Mouse (Mus musculus) megakaryocyte progenitor cell, adult 5-6 weeks (primary cell): ENCODE measurements around the gene Adam30. TPM values are rescaled to one million over a fixed set of nuclear protein-coding genes. Genes with fewer than 3 reads are reported as not detected.
"Not testable (repeated sequence)": the region's sequence is repeated elsewhere in the genome, so short reads cannot be mapped to it uniquely, and the experiment has no call there.

ENCODE experiments used
- ATAC-seq: replicated peaks from 2 replicates; pipeline ENCODE4 v1.8.0; 2016; ENCODE audit warnings: mild to moderate bottlenecking, moderate TSS enrichment, inconsistent platforms; ENCODE audit not compliant: poor library complexity
- total RNA-seq, 2 experiments: library from RNA; stranded (forward) in 1 of 2; stranded (reverse) in 1 of 2; fragments of 157-497, 149-512 nt in 1 of 2; fragments of 200-1000 nt in 1 of 2; gene quantifications; 2 replicates each; pipeline versions ENCODE4 v1.2.3 to v1.2.4; 2015 to 2017

Adam30 gene
- total RNA-seq (2015) (0.05 TPM in 1 of 2 replicates, not detected in the other), total RNA-seq (2017) (not detected in 2 replicates)

DNA sequence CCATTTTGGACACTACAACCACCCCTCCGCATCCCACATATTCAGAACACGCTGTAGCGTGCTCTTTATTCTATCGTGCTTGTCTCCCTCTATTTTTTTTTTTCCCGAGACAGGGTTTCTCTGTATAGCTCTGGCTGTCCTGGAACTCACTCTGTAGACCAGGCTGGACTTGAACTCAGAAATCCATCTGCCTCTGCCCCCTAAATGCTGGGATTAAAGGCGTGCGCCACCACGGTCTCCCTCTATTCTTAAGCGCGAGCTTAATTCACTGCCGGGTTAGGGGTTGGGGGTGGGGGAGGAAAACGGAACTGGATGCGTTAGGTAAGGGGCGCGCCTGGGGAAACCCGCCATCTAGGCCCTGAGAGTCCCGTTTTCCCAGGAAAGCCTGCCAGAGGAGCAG, at the start of gene Adam30:
Gene Adam30, plus strand, starts transcription at position 301 of the 400 bp plus-strand sequence.
- no peak for ATAC-seq

- ATAC-seq = no peak
These were observed 42.2 kb upstream of the Adam30 start for GRCm38 (mm10) chr3:98118252-98118651.

DNA sequence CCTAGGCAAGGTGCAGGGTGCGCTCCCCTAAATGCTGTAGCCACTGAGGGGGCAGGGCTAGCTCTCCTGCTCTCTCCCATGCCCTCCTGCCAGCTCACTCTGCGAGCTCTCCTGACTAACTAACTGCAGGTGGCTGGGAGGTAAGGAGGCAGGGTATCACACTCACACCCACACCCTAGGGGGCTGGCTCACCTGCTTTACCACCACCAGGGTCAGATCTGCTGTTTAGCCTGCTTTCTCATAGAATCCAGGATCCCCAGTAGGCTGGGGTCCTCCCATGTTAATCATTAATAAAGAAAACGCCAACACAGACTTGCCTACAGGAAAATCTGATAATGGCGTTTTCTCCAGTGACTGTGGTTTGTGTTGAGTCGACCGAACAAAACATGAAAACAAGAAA, 41.1 kb upstream of the Adam30 start:
- ATAC-seq = no peak

- ATAC-seq = no peak
These were observed 39.5 kb upstream of the Adam30 start for GRCm38 (mm10) chr3:98120884-98121283.

DNA sequence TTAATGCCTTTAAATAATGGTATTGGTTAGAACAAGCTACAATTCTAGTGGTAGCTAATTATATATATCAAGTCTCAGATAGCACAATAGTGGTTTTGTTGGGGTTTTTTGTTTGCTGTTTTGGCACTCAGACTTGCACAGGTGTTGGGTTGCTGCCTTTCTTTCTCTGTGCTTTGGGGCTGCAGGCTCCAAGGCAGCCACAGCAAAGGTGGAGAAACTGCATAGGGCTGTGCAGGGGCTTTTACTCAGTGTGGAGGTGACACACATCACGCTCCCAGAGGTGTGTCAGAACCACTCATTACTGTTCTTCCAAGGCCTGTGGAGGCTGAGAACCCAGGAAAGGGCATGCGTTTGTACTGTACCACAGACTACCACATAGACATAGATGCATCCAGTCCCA, 32.7 kb upstream of the Adam30 start:
- no peak for ATAC-seq

DNA sequence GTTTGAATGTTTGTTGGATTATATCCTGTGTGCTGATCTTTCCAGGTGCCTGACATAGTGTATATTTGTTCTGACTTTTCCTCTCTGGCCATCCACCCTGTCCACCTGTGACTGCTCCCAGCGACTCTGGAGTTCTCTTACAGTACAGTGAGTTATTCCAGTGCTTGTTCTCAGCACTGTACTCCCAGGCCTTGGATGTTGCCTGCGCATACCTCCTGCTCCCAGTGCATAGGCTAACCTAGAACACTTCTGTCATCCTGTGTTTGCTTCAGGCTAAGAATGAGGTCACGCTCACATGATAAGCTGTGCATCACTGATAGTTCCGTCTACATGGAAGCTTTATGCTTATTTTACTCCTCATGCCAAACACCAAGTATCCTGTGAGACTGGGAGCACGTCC, 31.7 kb upstream of the Adam30 start:
- no peak for ATAC-seq

DNA sequence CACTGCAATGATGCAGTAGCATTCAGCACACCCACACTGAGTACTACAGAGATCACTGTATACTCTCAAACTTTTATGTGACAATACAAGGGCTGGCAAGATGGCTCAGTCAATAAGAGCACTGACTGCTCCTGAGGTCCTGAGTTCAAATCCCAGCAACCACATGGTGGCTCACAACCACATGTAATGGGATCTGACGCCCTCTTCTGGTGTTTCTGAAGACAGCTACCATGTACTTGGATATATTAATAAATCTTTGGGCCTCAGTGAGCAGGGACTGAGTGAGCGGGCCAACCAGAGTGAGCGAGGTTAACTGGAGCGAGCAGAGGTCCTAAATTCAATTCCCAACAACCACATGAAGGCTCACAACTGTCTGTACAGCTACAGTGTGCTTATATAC, 28.3 kb upstream of the Adam30 start:
- ATAC-seq = not testable (repeated sequence)

GRCm38 (mm10) chr3:98132636-98133035, 27.8 kb upstream of the Adam30 start:
- no peak for ATAC-seq

- no peak for ATAC-seq
These were observed 19.0 kb upstream of the Adam30 start for GRCm38 (mm10) chr3:98141456-98141855.

GRCm38 (mm10) chr3:98142862-98143261, 17.6 kb upstream of the Adam30 start:
- no peak for ATAC-seq

DNA sequence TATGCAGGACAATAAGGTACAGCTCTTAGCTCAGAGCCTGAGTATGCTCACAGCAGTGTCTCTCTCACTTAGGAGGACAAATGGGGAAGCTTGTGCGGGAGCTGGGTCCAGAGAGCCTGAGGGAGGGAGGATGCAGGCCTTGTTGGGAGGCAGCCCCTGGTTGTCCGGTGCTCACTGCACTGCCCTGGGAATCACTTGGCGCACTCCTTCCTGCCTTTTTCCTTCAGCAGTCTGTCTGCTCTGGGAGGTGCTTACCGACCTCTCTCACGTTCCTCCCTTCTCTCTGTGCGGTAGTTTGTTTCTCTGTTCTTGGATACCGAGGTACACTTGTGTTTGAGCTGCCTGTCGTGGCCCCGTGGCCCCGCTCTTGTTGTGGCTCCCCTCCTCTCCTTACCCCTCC, 15.2 kb upstream of the Adam30 start:
- ATAC-seq = no peak

DNA sequence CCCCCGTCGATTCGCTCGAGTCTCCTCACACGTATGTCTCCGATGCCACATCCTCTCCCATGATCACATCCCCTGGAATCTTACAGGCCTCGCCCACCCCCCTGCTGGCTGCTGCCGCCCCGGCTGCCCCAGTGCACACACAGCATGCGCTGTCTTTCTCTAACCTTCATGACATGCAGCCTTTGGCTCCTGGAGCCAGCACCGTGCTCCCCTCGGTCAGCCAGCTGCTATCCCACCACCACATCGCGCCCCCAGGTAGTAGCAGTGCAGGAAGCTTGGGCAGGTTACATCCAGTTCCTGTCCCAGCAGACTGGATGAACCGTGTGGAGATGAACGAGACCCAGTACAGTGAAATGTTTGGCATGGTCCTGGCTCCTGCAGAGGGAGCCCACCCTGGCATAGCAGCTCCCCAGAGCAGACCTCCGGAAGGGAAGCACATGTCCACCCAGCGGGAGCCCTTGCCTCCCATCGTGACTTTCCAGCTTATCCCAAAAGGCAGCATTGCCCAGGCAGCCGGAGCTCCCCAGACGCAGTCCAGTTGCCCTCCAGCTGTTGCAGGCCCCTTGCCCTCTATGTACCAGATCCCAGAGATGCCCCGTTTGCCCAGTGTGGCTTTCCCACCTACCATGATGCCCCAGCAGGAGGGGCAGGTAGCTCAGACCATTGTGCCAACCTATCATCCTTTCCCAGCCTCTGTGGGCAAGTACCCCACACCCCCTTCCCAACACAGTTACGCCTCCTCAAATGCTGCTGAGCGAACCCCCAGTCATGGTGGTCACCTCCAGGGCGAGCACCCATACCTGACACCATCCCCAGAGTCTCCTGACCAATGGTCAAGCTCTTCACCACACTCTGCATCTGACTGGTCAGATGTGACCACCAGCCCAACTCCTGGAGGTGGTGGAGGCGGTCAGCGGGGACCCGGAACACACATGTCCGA, 13.7 kb upstream of the Adam30 start:
- no peak for ATAC-seq

GRCm38 (mm10) chr3:98147706-98148105, 12.7 kb upstream of the Adam30 start:
- ATAC-seq = no peak

DNA sequence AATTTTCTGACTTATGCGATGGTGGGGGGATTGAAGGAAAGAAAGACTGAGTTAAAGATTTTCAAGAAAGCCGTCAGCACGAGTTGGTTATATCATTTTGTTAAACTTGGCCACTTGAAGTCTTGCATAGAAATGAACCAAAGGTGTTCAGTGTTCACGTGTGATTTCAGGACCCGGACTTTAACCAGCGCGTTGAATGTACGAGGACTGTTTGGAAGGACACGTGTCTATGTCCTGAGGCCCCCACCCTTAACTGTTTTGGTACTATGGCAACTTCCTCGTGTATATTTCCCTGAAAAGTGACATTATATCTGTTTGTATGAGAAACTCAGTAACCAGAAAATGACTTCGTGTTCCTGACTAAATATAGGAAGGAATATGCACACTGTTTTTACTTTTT, 10.5 kb upstream of the Adam30 start:
- no peak for ATAC-seq

GRCm38 (mm10) chr3:98151016-98151415, 9.4 kb upstream of the Adam30 start:
- ATAC-seq = no peak

GRCm38 (mm10) chr3:98153460-98153859, 7.0 kb upstream of the Adam30 start:
- no peak for ATAC-seq

DNA sequence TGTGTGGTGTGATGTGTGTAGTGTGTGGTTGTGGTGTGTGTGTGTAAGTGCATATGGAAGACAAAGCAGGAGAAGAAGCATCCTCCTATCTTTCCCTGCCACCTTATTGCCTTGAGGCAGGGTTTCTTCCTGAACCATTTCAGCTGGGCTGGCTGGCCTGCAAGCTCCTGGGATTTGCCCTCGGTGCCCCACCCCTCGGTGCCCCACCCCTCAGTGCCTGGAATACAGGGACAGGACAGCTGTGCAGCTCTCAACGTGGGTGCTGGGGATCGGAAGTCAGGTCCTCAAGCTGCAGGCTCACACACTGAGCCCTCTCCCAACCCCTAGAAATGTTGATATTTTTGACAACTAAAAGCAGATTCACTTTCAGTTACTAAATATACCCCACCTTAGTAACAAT, 4.3 kb upstream of the Adam30 start:
- ATAC-seq = no peak

DNA sequence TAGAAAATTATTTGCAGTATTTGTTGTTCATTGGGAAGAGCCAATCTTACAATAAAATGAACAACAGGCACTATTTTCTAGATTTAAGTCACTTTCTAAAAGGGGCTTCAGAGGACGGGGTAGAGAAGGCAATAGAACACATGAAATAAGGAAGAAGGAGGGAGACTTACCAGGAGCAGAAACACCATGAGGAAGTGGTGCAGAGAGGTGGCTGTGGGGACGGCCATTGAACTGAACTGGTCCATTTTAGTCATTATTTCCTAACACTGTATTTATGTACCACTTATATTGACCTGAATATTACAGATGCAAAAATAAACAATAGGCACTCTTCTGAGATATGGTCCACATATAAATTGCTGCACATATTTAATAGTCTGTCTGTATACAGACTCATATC, 3.4 kb upstream of the Adam30 start:
- peak; percentile 81 for ATAC-seq

DNA sequence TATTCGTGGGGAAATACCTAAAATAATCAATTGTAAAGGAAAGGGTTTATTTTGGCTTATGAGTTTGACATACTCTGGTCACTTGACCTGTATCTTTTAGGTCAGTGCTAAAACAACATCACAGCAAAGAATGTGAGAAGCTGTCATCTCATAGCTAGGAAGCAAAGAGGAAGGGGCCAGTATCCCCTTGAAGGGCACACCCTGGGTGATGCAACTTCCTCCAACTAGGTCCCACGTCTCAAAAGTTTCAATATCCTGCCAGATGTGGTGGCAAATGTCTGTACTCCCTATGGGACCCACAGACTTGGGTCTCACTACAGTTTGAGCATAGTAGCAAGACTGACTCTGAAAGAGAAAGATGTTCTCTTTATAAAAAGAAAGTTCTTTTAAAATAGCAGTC, 2.8 kb upstream of the Adam30 start:
- peak; percentile 79 for ATAC-seq

- no peak for ATAC-seq
These were observed 1.8 kb upstream of the Adam30 start for GRCm38 (mm10) chr3:98158646-98159045.

DNA sequence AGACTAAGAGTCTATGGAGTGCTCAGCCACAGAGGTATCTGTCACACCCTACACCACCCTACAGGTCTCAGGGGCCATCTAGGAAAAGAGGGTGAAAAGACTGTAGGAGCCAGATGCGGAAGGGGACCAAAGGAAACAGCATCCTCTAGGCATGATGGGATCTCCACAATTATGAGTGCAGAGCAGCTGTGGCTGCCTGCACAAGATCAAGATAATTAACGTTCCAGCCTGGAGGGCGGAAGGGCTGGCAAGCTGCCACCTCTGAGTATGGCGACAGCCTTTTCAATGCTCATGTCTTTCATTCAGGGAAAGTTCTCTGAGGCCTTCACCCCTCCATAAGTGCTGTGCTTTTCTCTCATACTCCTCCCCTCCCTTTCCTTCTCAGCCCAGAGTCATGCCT, 1.1 kb upstream of the Adam30 start:
- 0 out of 2 replicates have a peak, but pooled peaks have one; percentile 14 for ATAC-seq

GRCm38 (mm10) chr3:98178340-98178739, 17.9 kb downstream of the Adam30 start:
- ATAC-seq = no peak

- ATAC-seq = peak; percentile 97
These were observed 20.4 kb downstream of the Adam30 start for GRCm38 (mm10) chr3:98180805-98181204.
